Mouse (Mus musculus) megakaryocyte, embryonic 14.5 days (primary cell): Measurements from ENCODE around the gene Nfam1. TPM values are rescaled to one million over a fixed set of nuclear protein-coding genes. Genes with fewer than 3 reads are reported as not detected.

Experiments
- H3K27me3 ChIP-seq: replicated peaks from 2 replicates; pipeline ENCODE3; 2012; ENCODE audit warnings: inconsistent platforms
- H3K36me3 ChIP-seq: replicated peaks from 2 replicates; pipeline ENCODE3; 2012; ENCODE audit warnings: low read length, inconsistent platforms, mixed read lengths
- H3K4me1 ChIP-seq: 2 replicates; pipeline ENCODE4 v1.6.1; 2012; ENCODE audit warnings: inconsistent platforms
- H3K4me3 ChIP-seq: replicated peaks from 2 replicates; pipeline ENCODE3; 2012; ENCODE audit warnings: moderate library complexity, mild to moderate bottlenecking, inconsistent platforms
- H3K9me3 ChIP-seq: 2 replicates; pipeline ENCODE4 v1.6.1; 2012; ENCODE audit warnings: inconsistent platforms
- FLI1 ChIP-seq: IDR thresholded peaks from 2 replicates; pipeline ENCODE4 v1.6.1; 2012; ENCODE audit warnings: low read length, inconsistent platforms, mixed read lengths
- GATA1 ChIP-seq: IDR thresholded peaks from 3 replicates; pipeline ENCODE4 v1.6.1; 2012; ENCODE audit warnings: mixed read lengths, low read length, inconsistent platforms, borderline replicate concordance
- polyA plus RNA-seq: library from polyadenylated mRNA; stranded (reverse); fragments of >175 nt; gene quantifications from 2 replicates; pipeline ENCODE4 v1.2.3, GENCODE M21; 2012; ENCODE audit warnings: low replicate concordance; ENCODE audit not compliant: insufficient read depth

Gene Nfam1
- polyA plus RNA-seq, 1 experiment = 7.7 TPM

DNA sequence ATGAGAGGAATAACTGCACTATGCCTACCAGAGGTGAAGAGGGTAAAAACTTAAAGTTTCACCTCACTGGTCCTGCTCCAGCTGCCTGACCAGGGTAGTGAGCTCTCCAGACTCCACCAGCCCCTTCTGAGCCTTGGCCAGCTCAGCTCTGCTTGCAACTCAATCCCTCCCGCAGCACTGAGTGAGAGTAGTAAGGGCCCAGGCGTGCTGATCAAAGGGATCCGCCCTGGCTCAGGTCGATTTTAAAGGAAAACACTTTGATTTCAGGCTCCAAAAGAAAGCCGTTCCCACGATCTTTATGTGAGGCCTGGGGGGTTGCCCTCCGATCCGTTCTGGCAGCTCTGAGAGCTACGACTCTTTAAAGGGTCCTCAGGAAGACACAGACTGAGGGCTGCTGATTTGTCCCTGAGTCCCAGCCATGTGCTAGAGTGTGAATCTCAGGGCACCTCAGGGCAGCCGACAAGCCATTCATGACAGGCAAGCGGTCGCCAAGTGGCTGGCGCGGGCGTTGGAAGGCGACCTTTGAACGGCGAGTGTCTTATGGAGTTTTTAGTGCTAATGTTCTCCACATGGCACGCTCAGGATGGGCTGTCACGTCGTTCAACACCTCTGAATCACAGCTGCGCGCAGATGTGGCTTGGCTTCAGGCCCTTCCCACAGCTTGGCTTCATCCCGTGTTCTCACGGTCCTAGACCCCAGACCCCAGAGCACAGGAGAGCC is 7.9 kb downstream of the Nfam1 start:
- Histone ChIP-seq H3K4me1 (peaks cover 70% of the 10 kb centered on the region), H3K27me3 (peaks cover 10% of the 10 kb centered on the region), H3K9me3 (peaks cover 4% of the 10 kb centered on the region; the same call in 1 of the 2 replicates), H3K4me3 (no peak overlapping the region), H3K36me3 (peaks cover 32% of the 10 kb centered on the region)
- no peak for TF ChIP-seq FLI1
- TF ChIP-seq GATA1 = no peak

DNA sequence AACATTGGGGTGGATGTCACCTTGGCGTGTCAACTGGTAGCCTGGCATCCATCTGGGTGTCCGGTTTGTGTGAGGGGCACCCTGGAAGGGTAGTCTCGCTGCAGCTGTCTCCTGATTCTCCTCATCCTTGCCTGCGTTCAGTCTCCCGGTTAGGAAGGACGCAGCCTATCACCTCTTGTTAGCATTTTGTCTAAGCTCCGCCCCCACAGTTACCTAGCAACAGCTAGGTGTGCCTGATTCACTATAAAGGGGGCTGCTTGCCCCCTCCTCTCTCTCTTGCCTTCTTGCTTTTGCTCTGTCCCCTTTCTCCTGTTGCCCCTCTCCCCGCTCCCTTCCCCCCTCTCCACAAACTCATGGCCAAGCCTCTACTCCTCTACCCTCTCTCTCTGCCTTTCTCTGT is 10.2 kb downstream of the Nfam1 start:
- TF ChIP-seq FLI1 (no peak), GATA1 (no peak)
- peaks cover 53% of the 10 kb centered on the region for H3K4me1 ChIP-seq
- no peak overlapping the region for H3K4me3 ChIP-seq

DNA sequence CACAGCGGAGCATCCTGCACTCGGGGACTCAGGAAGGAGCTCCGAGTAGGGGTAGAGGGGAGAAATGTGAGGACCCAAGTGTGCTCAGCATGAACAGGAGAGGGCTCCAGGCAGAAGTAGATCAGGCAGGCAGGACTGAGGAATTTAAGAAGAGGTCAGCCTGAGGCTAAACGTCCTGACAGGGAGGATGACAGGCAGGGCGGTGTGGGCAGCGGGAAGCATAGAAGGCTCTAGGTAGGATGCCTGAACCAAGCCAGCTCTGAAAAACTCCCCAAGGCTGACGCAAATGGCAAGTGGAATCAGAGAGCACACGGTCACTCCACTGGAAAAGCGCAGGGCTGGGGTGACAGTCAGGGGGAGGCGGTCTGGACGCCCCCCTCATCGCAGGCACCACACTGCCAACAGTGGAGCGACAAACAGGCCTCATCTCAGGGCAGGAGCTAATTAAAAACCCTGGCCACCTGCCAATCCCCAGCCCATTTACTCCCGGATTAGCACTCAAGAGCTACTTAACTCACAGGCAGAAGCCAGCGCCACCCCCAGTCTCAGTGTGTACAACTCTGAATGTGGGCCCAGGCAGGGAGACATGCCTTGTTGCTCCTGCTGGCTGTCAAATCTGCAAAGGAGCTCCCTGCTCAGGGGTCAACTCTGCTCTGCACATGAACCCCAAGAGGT is 22.0 kb downstream of the Nfam1 start:
- peaks cover 33% of the 10 kb centered on the region for H3K4me1 ChIP-seq
- no peak for TF ChIP-seq GATA1
- TF ChIP-seq FLI1 = no peak
- H3K4me3 ChIP-seq = no peak overlapping the region
- H3K27me3 ChIP-seq = peaks cover 27% of the 10 kb centered on the region
- H3K36me3 ChIP-seq = peaks cover 53% of the 10 kb centered on the region
- H3K9me3 ChIP-seq = no peaks in the 10 kb centered on the region

More for the DNA sequence above, 10.2 kb downstream of the Nfam1 start:
- Histone ChIP-seq H3K27me3 (peaks cover 14% of the 10 kb centered on the region), H3K36me3 (peaks cover 36% of the 10 kb centered on the region), H3K9me3 (peaks cover 10% of the 10 kb centered on the region; the same call in 1 of the 2 replicates)

DNA sequence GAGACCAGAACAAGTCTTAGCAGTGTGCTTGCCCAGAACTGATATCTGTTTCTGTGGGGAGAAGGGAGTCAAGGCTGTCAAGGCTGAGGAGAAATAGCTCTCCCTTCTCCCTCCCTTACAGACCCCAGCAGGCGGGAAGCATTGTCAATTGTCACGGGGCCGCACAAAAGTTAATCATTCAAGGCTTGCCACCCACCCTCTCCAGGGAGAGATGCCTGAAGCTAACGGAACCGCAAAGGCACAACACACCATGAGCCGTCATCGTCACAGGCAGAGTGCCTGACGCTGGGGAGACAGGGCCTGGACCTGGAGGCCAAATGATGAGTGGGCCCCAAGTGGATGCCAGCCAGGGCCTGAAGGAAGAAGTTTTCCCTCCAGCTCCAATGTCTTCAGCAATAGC is 22.7 kb downstream of the Nfam1 start:
- TF ChIP-seq GATA1 (no peak), FLI1 (no peak)
- H3K4me3 ChIP-seq = no peak overlapping the region
- peaks cover 29% of the 10 kb centered on the region for H3K27me3 ChIP-seq
- peaks cover 33% of the 10 kb centered on the region for H3K4me1 ChIP-seq
- peaks cover 53% of the 10 kb centered on the region for H3K36me3 ChIP-seq
- no peaks in the 10 kb centered on the region for H3K9me3 ChIP-seq

DNA sequence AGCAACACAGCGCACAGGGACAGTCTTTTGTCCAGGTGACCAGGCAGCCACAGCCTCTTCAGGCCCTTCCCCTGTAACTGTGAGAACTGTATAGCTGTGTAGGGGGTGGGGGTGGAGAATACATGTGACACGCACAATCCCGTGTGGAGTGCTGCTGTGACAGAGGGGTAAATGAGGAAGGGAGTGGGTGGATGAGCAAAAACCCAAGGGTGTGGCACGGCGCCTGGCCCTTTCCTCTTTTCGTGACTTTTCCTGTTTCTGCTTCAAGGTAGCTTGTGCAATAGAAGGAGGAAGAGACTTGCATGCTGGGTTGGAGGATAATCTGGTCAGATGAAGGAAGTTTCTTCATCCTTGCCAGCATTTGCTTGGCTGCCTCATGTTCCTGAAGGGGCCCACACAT is 23.6 kb downstream of the Nfam1 start:
- H3K4me1 ChIP-seq = peaks cover 33% of the 10 kb centered on the region
- H3K36me3 ChIP-seq = peaks cover 44% of the 10 kb centered on the region
- no peak overlapping the region for H3K4me3 ChIP-seq
- TF ChIP-seq FLI1 = no peak
- no peak for TF ChIP-seq GATA1
- no peaks in the 10 kb centered on the region for H3K9me3 ChIP-seq
- H3K27me3 ChIP-seq = peaks cover 21% of the 10 kb centered on the region

DNA sequence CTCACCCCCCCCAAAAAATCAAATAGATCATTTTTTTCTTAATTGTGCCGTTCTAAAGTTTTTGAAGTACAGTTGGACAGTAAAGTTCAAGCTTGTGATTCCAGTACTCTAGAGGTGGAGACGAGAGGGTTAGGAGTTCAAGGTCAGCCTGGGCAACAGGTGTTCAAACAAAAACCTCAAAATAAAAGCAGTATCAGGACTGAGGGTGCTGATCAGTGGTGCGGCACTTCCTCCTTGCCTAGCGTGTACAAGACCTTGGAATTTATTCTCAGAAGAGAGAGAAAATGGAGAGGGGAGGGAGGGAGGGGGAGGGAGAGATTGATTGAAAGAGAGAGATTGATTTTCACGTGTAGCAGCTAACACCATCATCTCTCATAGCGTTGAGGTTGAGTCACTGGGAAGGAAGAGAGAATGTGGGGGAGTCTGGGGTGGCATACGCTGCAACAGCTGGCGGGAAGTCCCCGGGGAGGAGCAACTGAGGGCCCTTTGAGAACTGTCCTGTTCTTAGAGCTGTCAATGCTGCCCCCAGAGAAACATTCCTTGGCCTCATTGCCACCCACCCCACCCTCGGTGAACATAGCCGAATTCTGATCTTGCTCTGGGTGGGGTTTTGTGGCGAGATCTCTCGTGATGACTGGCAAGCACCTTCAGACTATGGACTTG is 24.2 kb downstream of the Nfam1 start:
- no peak overlapping the region for H3K4me3 ChIP-seq
- H3K4me1 ChIP-seq = peaks cover 33% of the 10 kb centered on the region
- H3K27me3 ChIP-seq = peaks cover 17% of the 10 kb centered on the region
- TF ChIP-seq FLI1 (no peak), GATA1 (no peak)
- H3K9me3 ChIP-seq = no peaks in the 10 kb centered on the region
- H3K36me3 ChIP-seq = peaks cover 38% of the 10 kb centered on the region

GRCm38 (mm10) chr15:83007346-83007920 is 25.7 kb downstream of the Nfam1 start:
- Histone ChIP-seq H3K36me3 (peaks cover 44% of the 10 kb centered on the region), H3K4me1 (peaks cover 28% of the 10 kb centered on the region), H3K4me3 (no peak overlapping the region), H3K27me3 (peaks cover 21% of the 10 kb centered on the region), H3K9me3 (no peaks in the 10 kb centered on the region)
- TF ChIP-seq FLI1 (no peak), GATA1 (no peak)

DNA sequence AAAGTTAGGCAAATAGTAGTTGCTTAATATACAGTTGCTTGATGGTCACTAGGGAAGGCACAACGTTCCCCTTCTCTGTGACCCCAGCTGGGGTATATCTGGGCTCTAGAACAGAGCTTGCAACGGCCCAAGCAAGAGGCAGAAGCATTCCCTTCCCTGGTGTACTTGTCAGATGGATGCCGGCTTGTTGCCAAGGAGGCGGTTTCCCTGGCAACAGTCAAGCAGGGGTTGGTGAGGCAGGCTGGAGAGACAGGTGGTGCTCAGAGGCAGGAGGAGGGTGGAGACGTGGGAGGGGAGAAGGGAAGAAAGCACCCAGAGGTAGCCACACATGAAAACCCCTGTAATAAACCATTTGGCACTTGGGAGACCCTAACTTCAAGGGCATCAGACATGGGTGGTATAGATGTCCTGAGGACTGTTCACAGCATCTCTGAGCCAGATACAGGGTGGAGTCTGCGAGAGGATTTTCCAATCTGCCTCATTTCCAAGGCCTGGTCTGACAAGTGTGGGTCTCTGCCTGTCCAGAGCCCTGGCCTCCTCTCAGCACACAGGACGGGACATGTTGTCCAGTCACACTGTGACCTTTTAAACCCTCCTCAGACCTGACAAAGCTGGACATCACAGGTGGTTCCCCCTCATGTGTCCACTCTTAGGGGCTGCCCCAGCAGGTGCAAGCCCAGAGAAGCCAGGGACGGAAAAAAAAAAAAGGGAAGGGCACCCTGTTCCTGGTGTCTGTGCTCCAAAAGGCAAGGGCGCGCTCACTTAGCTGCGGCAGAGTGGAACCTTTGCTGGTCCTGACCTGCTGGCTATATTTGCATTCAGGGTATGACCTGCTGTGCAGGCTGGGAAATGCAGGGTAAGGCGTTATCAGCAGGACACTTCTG is 30.2 kb downstream of the Nfam1 start:
- H3K36me3 ChIP-seq = peaks cover 62% of the 10 kb centered on the region
- H3K9me3 ChIP-seq = no peaks in the 10 kb centered on the region
- peaks cover 24% of the 10 kb centered on the region for H3K27me3 ChIP-seq
- TF ChIP-seq GATA1 (no peak), FLI1 (no peak)
- H3K4me3 ChIP-seq = no peak overlapping the region
- no peaks in the 10 kb centered on the region for H3K4me1 ChIP-seq

DNA sequence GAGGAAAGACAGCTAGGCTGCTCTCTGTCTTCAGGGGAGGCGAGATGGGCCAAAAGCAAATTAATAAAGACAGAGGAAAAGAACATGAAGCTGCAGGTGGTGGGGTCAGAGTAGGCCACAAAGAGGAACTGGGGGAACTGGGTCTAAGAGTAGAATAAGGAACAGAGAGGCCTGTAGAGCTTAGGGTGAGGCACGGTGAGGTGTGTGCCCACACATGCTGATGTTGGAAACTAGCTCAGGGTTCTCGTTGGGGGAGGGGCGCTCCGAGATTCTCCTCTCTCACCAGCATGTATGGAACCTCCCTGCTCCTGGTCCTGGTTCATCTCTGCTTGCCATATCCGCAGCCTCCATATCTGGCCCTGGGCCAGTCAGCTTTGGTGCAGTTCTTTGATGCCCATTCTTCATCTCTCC is 34.3 kb downstream of the Nfam1 start:
- TF ChIP-seq FLI1 = no peak
- TF ChIP-seq GATA1 = no peak
- Histone ChIP-seq H3K27me3 (peaks cover 50% of the 10 kb centered on the region), H3K4me1 (peaks cover 3% of the 10 kb centered on the region; the same call in 1 of the 2 replicates), H3K36me3 (peaks cover 49% of the 10 kb centered on the region), H3K9me3 (no peaks in the 10 kb centered on the region), H3K4me3 (no peak overlapping the region)
